Mouse (Mus musculus) lung, adult 2 months (tissue): ENCODE data around the gene Acta1.

Source experiments
- CTCF ChIP-seq: fragments of 200-500 bp; IDR thresholded peaks from 2 replicates; pipeline ENCODE4 v1.5.1; 2011; ENCODE audit warnings: mild to moderate bottlenecking, low read length, control low read depth; ENCODE audit not compliant: insufficient read depth
- POLR2A ChIP-seq: fragments of 200-500 bp; IDR thresholded peaks from 2 replicates; pipeline ENCODE4 v1.6.1; 2011; ENCODE audit warnings: low read depth, mild to moderate bottlenecking, control low read depth, low read length, borderline replicate concordance; ENCODE audit errors: extremely low read depth

- TF ChIP-seq CTCF (no peak), POLR2A (no peak)
Measured at GRCm38 (mm10) chr8:123882412-123882811, 12.1 kb downstream of the Acta1 start.
